In the genomic region with DNA sequence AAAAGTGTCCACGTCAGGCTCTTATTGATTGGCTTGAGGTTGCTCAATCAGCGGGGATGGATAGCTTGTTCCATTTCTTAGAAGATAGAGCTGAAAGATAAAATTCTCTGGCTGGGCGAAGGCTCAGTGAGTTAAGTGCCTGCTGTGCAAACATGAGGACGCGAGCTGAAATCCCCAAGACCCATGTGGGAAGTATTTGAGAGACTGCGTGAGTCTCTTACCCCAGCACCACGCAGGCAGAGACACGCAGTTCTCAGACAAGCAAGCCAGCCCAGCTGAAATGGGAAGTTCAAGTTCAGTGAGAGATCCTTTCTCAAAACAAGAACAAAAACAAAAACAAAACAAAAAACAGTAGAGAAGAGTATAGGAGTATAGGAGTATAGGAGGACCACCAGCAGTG, we compare ENCODE assay signal across 33 mouse cellular contexts. TPM values are rescaled to one million over a fixed set of nuclear protein-coding genes. Genes with fewer than 3 reads are reported as not detected.
"Had no signal": no experiment of that assay in that cellular context is flagged by ENCODE, and none has a peak within 500 bp of the region (broad histone marks: within the 10 kb centered on the region; RNA-seq: fewer than 3 reads in every experiment).

No protein-coding gene starts in this region.

- H3K27ac ChIP-seq: limb, embryonic 10.5 days; limb, embryonic 12.5 days; limb, embryonic 13.5 days; limb, embryonic 15.5 days; liver, embryonic 12.5 days; liver, embryonic 13.5 days; liver, embryonic 14.5 days; liver, embryonic 15.5 days; lung, embryonic 15.5 days; macrophage; midbrain, embryonic 10.5 days; midbrain, embryonic 12.5 days; midbrain, embryonic 13.5 days; midbrain, embryonic 15.5 days; neural tube, embryonic 12.5 days had no signal

- DNase-seq: left cerebral cortex, postnatal 4 days; liver; liver, embryonic 13.5 days; liver, postnatal 0 days; lung, adult 18-20 months; lung, adult 2 months; lung, embryonic 14.5 days; lung, postnatal 10 days; lung, postnatal 14 days; lung, postnatal 36 days; lung, postnatal 4 days; midbrain, embryonic 14.5 days had no signal

- H3K9me3 ChIP-seq: limb, embryonic 10.5 days; limb, embryonic 12.5 days; limb, embryonic 15.5 days; liver, embryonic 12.5 days; liver, embryonic 13.5 days; liver, embryonic 15.5 days; lung, embryonic 15.5 days; midbrain, embryonic 10.5 days; midbrain, embryonic 12.5 days; midbrain, embryonic 13.5 days; midbrain, embryonic 15.5 days; neural tube, embryonic 12.5 days had no signal

- H3K36me3 ChIP-seq: limb, embryonic 10.5 days; limb, embryonic 12.5 days; limb, embryonic 13.5 days; limb, embryonic 15.5 days; liver, embryonic 12.5 days; liver, embryonic 13.5 days; liver, embryonic 15.5 days; lung, embryonic 15.5 days; midbrain, embryonic 10.5 days; midbrain, embryonic 12.5 days; midbrain, embryonic 13.5 days; midbrain, embryonic 15.5 days; neural tube, embryonic 12.5 days had no signal

- H3K4me1 ChIP-seq: limb, embryonic 10.5 days; liver, embryonic 12.5 days; liver, embryonic 13.5 days; liver, embryonic 15.5 days; lung, embryonic 15.5 days; megakaryocyte, embryonic 14.5 days; midbrain, embryonic 10.5 days; neural tube, embryonic 12.5 days had no signal

- H3K4me3 ChIP-seq: limb, embryonic 10.5 days; limb, embryonic 12.5 days; limb, embryonic 13.5 days; limb, embryonic 15.5 days; liver, embryonic 12.5 days; liver, embryonic 13.5 days; liver, embryonic 15.5 days; lung, embryonic 15.5 days; megakaryocyte, embryonic 14.5 days; midbrain, embryonic 10.5 days; midbrain, embryonic 12.5 days; midbrain, embryonic 13.5 days; midbrain, embryonic 15.5 days; myocyte; neural tube, embryonic 12.5 days had no signal

- H3K27me3 ChIP-seq: limb, embryonic 12.5 days; limb, embryonic 13.5 days; limb, embryonic 15.5 days; liver, embryonic 12.5 days; liver, embryonic 13.5 days; liver, embryonic 15.5 days; lung, embryonic 15.5 days; midbrain, embryonic 12.5 days; midbrain, embryonic 13.5 days; midbrain, embryonic 15.5 days; neural tube, embryonic 12.5 days had no signal

RNA-seq across cellular contexts. Expression of a gene that starts 54.3 kb away (rescaled TPM):
- total RNA-seq: megakaryocyte progenitor cell, adult 5-6 weeks; megakaryocyte, adult 5-6 weeks; megakaryocyte-erythroid progenitor cell, adult 5-6 weeks; monocyte, adult 5-6 weeks had no signal
- polyA plus RNA-seq: liver, adult 2 months; macrophage had no signal
